Mouse (Mus musculus): Measurements from ENCODE around the gene Stx1b.
"Not testable (repeated sequence)": the region's sequence is repeated elsewhere in the genome, so short reads cannot be mapped to it uniquely, and the experiment has no call there.

Stx1b gene

GRCm38 (mm10) chr7:127777474-127778266 lies 46.7 kb downstream of the Stx1b start:
- in situ Hi-C loops (cut with MboI, MseI), result no loop called here

DNA sequence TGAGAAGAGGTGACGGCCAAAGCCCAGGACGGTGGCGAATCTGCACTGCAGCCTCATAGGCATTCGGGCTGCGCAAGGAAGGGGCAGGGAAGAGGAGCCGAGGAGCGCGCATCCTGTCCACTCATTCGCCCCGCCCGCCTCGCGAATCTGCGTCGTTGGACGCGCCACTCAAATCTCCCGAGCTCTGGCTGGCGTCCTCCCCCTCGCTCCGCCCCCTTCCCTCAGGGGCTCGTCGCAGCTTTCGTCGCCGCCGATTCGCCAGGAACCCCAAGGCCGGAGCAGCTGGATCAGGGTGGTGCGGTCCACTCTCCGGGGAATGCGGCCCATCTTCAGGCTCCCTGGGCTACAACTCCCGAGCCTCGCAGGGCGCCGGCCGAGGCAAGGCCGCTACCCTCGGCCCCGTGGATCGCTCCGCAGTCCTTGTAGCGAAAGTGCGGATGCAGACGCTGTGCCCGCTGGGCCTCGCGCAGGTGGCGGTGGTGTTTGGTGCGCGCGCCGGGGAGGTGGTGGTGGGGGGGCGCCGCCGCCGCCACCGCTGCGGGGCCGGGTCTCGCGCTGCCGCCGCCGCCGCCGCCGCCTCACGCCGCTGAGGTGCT lies 47.4 kb downstream of the Stx1b start:
- in situ Hi-C loops (cut with MboI, MseI), result no loop called here

DNA sequence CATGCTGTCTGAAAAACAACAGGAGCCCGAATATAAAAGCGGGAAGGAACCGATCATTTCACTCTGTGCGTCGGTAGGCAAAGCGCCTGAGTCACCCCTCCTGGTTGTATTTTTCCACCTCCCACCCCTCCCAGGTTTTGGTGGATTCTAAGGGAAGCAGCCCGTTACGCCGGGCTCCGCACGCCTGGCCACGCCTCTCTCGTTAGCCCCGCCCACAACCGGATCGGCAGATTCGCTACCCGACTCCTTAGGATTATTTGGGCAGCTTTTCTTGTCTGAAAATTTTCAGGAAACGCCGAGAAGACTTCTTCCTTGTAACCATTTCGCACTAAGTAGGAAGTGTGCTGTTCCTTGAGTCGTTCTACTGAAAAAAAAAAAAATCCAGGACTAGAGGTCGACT lies 47.9 kb downstream of the Stx1b start, which contains the start of gene Setd1a:
TSS of gene Setd1a (plus strand) at position 245 of the 400 bp plus-strand sequence.
- in situ Hi-C loops (cut with MboI, MseI), result no loop called here

GRCm38 (mm10) chr7:127775837-127776236 lies 48.5 kb downstream of the Stx1b start:
- in situ Hi-C loops (cut with MboI, MseI), result not testable (repeated sequence)

DNA sequence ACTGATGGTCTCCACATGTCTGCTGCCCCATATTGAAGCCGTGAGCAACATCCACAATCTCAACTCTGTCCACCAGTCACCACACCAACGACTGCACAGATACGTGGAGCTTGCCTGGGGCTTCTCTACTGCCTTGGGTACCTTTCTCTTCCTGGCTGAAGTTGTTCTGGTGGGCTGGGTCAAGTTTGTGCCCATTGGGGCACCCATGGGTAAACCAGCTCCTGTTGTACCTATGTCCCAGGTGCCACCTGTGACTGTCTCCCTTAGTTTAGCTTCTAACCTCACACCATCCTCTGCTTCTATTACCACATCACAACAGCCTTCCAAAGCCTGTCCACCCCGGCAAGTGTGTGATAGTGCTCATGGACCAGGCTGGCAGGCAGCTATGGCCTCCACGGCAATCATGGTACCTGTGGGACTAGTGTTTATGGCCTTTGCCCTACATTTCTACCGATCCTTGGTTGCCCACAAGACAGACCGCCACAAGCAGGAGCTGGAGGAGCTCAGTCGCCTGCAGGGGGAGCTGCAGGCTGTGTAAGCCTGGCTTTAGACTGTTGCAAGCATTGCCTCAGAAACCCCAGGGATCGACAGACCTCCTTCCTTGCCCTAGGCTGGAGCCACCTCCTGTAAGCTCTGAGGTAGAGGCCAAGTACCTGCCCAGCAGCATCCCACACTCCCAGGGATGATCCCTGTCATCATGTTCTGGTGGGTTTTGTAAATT lies 50.5 kb downstream of the Stx1b start:
- in situ Hi-C loops (cut with MboI, MseI), result no loop called here

DNA sequence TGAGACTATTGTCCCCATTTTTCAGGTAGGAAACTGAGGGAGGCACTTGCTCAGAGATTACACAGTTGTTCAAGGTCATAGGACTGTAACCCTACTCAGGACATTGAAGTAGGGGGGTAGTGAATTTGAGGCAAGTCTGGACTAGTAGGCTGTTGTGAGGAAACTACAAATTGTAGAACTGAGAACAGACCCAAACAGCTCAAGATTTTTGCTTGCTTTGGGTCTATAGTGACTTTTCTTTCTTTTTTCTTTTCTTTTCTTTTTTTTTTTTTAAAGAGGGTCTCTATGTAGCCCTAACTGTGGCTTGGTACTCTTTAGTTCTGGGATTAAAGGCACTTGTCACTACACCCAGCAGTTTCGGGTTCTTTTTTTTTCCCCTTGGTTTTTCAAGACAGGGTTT lies 51.8 kb downstream of the Stx1b start:
- in situ Hi-C loops (cut with MboI, MseI), result no loop called here

DNA sequence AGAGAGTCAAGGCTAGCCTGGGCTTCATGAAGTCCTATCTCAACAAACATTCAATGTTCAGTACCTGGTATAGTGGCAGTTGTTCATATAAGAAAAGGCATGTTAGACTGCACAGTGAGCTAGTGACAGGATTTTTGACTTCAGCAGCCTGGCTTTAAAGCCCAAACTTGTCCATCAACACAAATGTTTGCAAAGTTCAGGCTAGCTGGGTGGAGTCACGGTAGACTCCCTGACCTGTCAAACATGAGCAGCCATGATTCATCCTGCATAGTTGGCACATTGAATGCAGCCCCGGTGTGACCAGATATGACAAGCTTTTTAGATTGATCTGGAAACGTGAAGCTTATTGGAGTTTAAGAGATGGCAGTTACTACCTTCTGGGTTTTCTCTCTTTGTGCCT lies 52.3 kb downstream of the Stx1b start:
- in situ Hi-C loops (cut with MboI, MseI), result no loop called here

DNA sequence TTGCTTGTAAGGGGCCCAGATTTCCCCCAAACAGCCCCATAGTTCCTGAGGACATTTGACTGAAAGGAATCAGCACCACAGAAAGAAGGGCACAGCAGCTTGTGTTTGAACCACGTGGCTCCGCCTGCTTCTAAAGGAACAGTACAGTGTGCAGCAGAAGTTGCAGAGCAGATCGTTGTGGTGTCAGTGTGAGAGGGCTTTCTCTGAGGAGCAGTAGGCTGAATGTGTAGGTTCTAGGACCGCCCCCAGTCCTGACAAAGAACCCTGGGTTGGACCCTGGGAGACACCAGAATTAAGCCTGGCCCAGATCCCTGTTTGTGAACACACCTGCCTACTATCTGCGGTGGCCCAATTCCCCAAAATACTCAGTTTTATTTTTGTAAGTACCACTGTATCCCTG lies 53.1 kb downstream of the Stx1b start:
- in situ Hi-C loops (cut with MboI, MseI), result no loop called here

GRCm38 (mm10) chr7:127770039-127770905 lies 54.1 kb downstream of the Stx1b start:
- in situ Hi-C loops (cut with MboI, MseI), result no loop called here

GRCm38 (mm10) chr7:127769651-127770038 lies 54.7 kb downstream of the Stx1b start, which contains the start of gene Orai3:
Gene Orai3 (plus strand): TSS chr7:127769815.
- in situ Hi-C loops (cut with MboI, MseI), result no loop called here

- in situ Hi-C loops (cut with MboI, MseI), result no loop called here
Observed at GRCm38 (mm10) chr7:127768997-127769593, 55.3 kb downstream of the Stx1b start.

DNA sequence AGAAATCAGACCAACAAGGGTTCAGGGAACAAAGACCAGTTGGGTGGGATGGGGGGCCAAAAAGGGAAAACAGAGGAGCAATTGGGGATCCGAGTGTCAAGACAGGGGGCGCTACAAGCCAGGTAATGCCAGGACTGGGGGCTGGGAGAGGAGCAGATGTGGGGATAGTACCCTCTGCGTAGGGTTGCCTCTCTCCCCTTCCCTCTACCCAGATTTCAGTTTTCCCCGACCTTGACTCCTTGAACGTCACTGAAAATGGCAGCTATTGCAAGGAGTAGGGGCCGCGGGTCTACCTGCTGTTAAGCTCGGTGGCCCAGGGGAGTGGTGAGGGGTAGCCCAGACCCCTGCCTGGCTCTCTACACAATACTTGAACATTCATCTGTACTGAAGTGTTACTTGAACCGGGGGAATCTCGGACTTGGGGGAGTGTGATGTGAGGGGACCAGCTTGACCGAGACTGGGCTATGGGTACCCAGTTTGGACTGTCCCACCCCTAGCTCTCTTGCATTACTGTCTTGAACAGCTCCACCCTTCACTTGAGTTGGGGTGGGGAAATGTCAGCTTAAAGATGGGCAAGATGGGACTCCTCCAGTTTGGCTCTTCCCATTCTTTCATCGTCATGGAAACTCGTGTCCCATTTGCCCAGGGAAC lies 55.9 kb downstream of the Stx1b start:
- in situ Hi-C loops (cut with MboI, MseI), result no loop called here

- in situ Hi-C loops (cut with MboI, MseI), result no loop called here
Observed at GRCm38 (mm10) chr7:127767671-127768345, 56.5 kb downstream of the Stx1b start.

- in situ Hi-C loops (cut with MboI, MseI), result no loop called here
Observed at GRCm38 (mm10) chr7:127766851-127767609, 57.3 kb downstream of the Stx1b start.

DNA sequence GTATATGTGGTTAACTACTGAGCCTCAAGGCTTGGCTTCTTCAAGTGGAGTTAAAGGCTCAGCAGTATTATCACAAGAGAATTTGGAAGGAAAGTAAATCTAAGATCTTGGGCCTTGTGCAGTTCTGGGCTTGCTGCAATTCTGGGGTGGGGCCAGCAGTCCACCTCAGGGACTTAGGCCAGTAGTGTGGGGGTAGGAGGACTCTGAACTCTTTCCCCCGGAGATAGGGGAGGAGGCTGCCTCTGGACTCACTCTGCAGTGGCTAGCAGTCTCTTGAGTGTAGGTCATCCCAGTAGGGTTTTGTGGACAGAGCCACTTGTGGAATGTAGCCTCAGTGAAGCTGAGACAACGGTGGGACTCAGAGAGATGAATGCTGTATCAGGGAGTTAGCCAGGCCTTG lies 58.6 kb downstream of the Stx1b start:
- in situ Hi-C loops (cut with MboI, MseI), result no loop called here

GRCm38 (mm10) chr7:127763642-127764041 lies 60.7 kb downstream of the Stx1b start:
- in situ Hi-C loops (cut with MboI, MseI), result no loop called here

DNA sequence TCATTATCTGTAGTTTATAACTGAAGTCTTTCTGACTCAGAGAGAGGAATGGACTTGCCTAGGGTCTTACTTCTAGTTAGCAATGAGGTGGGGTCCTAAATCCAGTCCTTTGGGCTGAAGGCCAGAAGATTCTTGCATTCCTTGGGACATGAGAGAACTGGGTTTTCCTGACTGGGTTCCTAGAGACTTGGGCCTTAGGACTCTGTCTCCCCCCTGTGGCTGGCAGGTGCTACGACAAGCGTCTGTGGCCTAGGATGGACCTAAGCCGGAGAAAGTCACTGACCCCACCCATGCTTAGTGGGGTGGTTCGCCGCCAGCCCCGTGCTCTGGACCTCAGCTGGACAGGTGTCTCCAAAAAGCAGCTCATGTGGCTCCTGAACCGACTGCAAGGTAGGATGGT lies 63.3 kb downstream of the Stx1b start:
- in situ Hi-C loops (cut with MboI, MseI), result no loop called here

- in situ Hi-C loops (cut with MboI, MseI), result no loop called here
Observed at GRCm38 (mm10) chr7:127760478-127760877, 63.9 kb downstream of the Stx1b start.

- in situ Hi-C loops (cut with MboI, MseI), result loop anchor here (10.0 kb wide), 1 partner anchor 95 kb away; no protein-coding TSS in a partner anchor
Observed at GRCm38 (mm10) chr7:127759716-127760115, 64.6 kb downstream of the Stx1b start.

Data from T-helper 2 cell (primary cell).